Mouse (Mus musculus) megakaryocyte, embryonic 14.5 days (primary cell): ENCODE results near the gene Ccdc87. TPM values are rescaled to one million over a fixed set of nuclear protein-coding genes. Genes with fewer than 3 reads are reported as not detected.
A peak's percentile ranks its signal among the peaks of the same experiment; 100 is the strongest.

ENCODE experiments used
- H3K27me3 ChIP-seq: replicated peaks from 2 replicates; pipeline ENCODE3; 2012; ENCODE audit warnings: inconsistent platforms
- H3K36me3 ChIP-seq: replicated peaks from 2 replicates; pipeline ENCODE3; 2012; ENCODE audit warnings: low read length, inconsistent platforms, mixed read lengths
- H3K4me1 ChIP-seq: 2 replicates; pipeline ENCODE4 v1.6.1; 2012; ENCODE audit warnings: inconsistent platforms
- H3K4me3 ChIP-seq: replicated peaks from 2 replicates; pipeline ENCODE3; 2012; ENCODE audit warnings: moderate library complexity, mild to moderate bottlenecking, inconsistent platforms
- H3K9me3 ChIP-seq: 2 replicates; pipeline ENCODE4 v1.6.1; 2012; ENCODE audit warnings: inconsistent platforms
- FLI1 ChIP-seq: IDR thresholded peaks from 2 replicates; pipeline ENCODE4 v1.6.1; 2012; ENCODE audit warnings: low read length, inconsistent platforms, mixed read lengths
- GATA1 ChIP-seq: IDR thresholded peaks from 3 replicates; pipeline ENCODE4 v1.6.1; 2012; ENCODE audit warnings: mixed read lengths, low read length, inconsistent platforms, borderline replicate concordance
- polyA plus RNA-seq: library from polyadenylated mRNA; stranded (reverse); fragments of >175 nt; gene quantifications from 2 replicates; pipeline ENCODE4 v1.2.3, GENCODE M21; 2012; ENCODE audit warnings: low replicate concordance; ENCODE audit not compliant: insufficient read depth

Ccdc87 gene
- polyA plus RNA-seq, 1 experiment = not detected

DNA sequence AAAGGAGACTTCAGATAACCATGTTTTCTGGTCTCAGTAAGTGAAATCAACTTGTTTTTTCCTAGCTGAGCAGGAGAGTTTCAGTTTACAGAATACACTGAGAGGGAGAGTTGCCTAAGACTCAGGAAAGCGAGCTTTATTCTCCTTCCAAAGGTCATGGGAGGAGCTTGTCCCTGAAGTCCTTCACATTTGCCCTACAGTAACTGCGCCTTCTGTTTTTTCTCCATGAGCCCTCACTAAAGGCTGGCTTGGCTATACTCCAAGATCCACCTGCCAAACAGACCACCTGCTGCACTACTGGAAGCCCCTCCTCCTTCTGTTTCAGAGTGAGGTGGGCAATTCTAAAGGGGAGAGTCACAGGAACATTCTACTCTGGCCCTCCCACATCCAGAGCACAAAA is 3.1 kb upstream of the Ccdc87 start:
- Histone ChIP-seq H3K27me3 (peaks cover 15% of the 10 kb centered on the region), H3K4me3 (no peak overlapping the region), H3K4me1 (peaks cover 42% of the 10 kb centered on the region), H3K36me3 (peaks cover 60% of the 10 kb centered on the region), H3K9me3 (no peaks in the 10 kb centered on the region)
- TF ChIP-seq GATA1 = no peak
- no peak for TF ChIP-seq FLI1

DNA sequence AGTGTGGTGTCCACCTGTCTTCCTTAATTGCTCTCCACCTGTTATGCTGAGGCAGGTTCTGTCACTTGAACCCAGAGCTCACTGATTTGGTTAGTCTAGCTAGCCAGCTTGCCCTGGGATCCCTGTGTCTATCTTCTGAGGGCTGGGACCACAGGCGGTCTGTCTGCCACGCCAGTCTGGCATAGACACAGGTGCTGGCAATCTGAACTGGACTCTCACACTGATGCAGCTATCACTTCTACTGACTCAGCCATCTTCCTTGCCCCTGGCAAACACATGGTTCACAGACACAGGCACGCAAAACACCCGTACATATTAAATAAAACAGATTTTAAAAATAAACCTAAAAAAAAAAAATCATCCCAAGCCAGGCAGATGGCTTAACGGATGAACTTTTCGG is 2.1 kb upstream of the Ccdc87 start:
- no peak for TF ChIP-seq FLI1
- no peak for TF ChIP-seq GATA1
- Histone ChIP-seq H3K4me1 (peaks cover 42% of the 10 kb centered on the region), H3K9me3 (no peaks in the 10 kb centered on the region), H3K4me3 (no peak overlapping the region), H3K36me3 (peaks cover 53% of the 10 kb centered on the region), H3K27me3 (peaks cover 24% of the 10 kb centered on the region)

DNA sequence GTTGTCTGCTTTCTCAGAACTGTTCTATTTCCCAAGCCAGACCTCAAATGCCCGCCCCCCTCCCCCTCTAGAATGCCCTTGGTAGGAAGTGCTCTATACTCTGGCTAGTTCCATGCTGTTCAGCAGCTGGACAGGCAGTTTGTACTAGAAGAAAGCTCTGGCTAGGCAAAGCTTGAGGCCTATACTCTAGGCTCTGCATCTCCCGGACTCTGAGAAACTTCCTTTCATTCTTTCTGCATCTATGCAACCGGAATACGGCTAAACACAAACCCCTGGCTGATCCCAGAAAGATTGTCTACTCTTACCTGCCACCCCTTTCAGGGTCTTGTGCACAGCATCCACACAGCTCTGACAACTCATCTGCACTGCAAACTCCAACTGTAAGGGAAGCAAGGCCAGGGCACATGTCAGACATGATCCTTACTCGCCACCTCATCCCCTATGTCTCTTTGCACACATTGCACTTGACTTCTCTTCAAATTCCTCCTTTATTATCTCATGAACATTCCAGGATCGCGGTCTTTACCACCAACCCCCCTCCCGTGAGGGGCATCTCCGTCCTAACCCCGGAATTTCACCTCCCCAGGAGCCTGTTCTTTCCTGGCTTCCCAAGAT is 533 bp upstream of the Ccdc87 start:
- H3K4me1 ChIP-seq = peaks cover 36% of the 10 kb centered on the region

DNA sequence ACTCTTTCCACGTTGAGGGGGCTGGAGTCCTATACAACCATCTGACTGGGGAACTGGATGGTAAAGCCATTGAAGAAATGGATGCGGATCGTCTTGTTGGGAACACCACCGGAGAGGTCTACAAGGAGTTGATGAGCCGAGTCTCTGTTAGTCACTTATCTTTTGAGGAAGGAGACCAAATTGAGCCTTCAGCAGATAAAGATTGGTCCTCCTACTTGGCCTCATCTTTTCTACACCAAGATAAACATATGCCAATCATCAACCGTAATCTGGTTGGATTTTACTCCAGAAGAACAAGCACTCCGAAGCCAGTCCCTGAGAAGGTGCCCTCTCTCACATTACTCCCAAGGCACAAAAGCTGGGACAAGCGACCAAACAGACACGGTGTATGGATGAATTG is 1.7 kb downstream of the Ccdc87 start:
- no peak for TF ChIP-seq GATA1
- no peak for TF ChIP-seq FLI1
- Histone ChIP-seq H3K36me3 (peaks cover 20% of the 10 kb centered on the region), H3K9me3 (no peaks in the 10 kb centered on the region), H3K27me3 (peaks cover 38% of the 10 kb centered on the region), H3K4me1 (peaks cover 36% of the 10 kb centered on the region), H3K4me3 (no peak overlapping the region)

More for the DNA sequence above, 533 bp upstream of the Ccdc87 start:
- no peaks in the 10 kb centered on the region for H3K9me3 ChIP-seq
- peaks cover 37% of the 10 kb centered on the region for H3K36me3 ChIP-seq
- H3K4me3 ChIP-seq = peak overlapping the region; percentile 96
- peaks cover 31% of the 10 kb centered on the region for H3K27me3 ChIP-seq
- TF ChIP-seq FLI1 = no peak
- no peak for TF ChIP-seq GATA1

DNA sequence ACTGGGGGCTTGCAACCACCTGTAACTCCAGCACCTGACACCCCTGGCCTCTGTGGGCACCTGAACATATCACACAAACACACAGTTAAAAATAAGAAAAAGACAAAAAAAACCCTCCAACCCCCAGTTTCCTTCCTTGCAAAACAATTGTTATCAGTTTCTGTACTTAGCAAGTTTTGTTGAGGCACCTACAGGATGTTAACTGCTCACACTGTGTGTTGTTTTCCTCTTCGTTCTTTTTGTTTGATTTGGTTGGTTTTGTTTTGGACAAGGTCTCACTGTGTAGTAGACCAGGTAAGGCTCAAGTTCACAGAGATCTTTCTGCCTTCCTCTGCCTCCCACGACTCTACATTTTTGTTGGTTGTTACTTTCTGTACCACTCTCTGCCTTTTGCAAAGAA is 3.4 kb downstream of the Ccdc87 start:
- Histone ChIP-seq H3K27me3 (peaks cover 40% of the 10 kb centered on the region), H3K4me3 (no peak overlapping the region), H3K9me3 (no peaks in the 10 kb centered on the region), H3K36me3 (peaks cover 5% of the 10 kb centered on the region), H3K4me1 (peaks cover 29% of the 10 kb centered on the region)
- TF ChIP-seq GATA1 = no peak
- no peak for TF ChIP-seq FLI1

DNA sequence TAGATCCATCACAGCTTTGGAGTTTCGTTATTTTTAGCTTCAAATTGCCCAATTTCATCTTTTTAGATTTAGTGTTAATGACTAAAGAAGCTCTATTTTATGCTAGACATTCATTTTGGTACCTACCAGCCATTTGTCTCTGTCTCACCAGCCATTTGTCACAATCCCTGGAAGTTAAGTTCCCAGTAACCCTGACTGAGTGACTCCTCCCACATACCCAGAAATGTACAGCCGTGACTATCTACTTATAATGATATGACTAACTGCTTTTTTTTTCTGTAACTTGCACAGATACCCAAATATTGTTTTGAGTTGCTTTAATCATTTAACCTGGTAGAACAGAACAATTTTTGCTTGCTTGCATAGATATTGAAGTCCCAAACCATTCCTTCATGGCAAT is 6.7 kb downstream of the Ccdc87 start:
- H3K9me3 ChIP-seq = no peaks in the 10 kb centered on the region
- TF ChIP-seq FLI1 = no peak
- TF ChIP-seq GATA1 = no peak
- H3K4me3 ChIP-seq = no peak overlapping the region
- no peaks in the 10 kb centered on the region for H3K36me3 ChIP-seq
- H3K27me3 ChIP-seq = peaks cover 47% of the 10 kb centered on the region
- peaks cover 3% of the 10 kb centered on the region; the same call in 1 of the 2 replicates for H3K4me1 ChIP-seq

DNA sequence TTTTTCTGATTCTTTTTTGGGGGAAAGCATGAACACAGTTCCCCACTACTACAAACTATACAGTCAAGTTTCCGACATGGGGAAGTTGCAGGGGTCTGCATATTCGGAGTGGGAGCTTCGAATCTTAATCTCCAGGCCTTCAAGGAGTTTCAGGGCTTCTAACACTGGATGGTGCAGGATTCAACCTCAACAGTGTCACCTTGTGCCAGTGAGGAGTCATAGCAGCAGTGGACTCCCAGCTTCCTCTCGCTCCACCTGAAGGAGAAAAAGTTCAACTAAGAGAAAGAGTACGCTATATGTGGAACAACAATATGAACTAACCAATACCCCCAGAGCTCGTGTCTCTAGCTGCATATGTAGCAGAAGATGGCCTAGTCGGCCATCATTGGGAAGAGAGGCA is 8.3 kb downstream of the Ccdc87 start:
- Histone ChIP-seq H3K27me3 (peaks cover 35% of the 10 kb centered on the region), H3K36me3 (no peaks in the 10 kb centered on the region), H3K9me3 (no peaks in the 10 kb centered on the region), H3K4me1 (peaks cover 3% of the 10 kb centered on the region; the same call in 1 of the 2 replicates), H3K4me3 (no peak overlapping the region)
- TF ChIP-seq FLI1 (no peak), GATA1 (no peak)

DNA sequence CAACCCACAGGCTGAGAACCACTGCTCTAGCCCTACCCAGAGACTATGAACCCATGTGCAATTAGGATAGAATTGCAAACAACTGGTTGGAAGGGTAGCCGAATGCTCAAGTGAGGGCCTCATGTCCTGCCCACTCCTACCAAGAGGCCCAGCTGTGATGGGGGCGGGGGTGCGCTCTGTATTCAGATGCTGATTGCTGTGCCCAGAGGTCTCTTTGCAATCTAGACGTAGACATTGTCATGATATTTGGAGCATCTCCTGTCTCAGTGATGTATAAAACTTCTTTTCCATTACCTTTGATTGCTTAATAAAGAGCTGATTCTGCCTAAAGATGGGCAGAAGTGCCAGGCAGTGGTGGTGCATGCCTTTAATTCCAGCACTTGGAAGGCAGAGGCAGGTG is 10.6 kb downstream of the Ccdc87 start:
- peaks cover 45% of the 10 kb centered on the region for H3K27me3 ChIP-seq
- TF ChIP-seq GATA1 (no peak), FLI1 (no peak)
- peaks cover 4% of the 10 kb centered on the region; the same call in 1 of the 2 replicates for H3K4me1 ChIP-seq
- no peaks in the 10 kb centered on the region for H3K9me3 ChIP-seq
- H3K36me3 ChIP-seq = no peaks in the 10 kb centered on the region
- H3K4me3 ChIP-seq = no peak overlapping the region

DNA sequence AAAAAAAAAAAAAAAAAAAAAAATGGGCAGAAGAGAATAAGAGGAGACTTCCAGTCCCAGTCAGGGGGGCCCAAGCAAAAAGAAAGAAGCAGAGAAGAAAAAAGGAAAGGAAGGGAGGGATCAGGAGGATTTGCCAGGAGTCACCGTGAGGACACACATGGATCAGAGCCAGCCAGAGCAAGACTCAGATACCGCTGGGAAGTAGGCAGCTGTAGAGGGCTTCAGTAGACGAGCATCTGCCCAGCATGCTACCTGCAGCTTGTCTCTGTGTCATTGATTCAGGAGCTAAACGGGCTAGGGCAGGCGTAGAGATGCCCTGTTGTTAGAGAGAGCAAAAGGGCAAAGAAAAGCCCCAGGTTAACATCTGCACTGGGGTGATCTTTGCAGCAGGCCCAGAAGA is 11.1 kb downstream of the Ccdc87 start:
- Histone ChIP-seq H3K4me3 (no peak overlapping the region), H3K9me3 (no peaks in the 10 kb centered on the region), H3K36me3 (no peaks in the 10 kb centered on the region), H3K27me3 (peaks cover 48% of the 10 kb centered on the region), H3K4me1 (peaks cover 8% of the 10 kb centered on the region)
- TF ChIP-seq GATA1 = no peak
- TF ChIP-seq FLI1 = no peak

DNA sequence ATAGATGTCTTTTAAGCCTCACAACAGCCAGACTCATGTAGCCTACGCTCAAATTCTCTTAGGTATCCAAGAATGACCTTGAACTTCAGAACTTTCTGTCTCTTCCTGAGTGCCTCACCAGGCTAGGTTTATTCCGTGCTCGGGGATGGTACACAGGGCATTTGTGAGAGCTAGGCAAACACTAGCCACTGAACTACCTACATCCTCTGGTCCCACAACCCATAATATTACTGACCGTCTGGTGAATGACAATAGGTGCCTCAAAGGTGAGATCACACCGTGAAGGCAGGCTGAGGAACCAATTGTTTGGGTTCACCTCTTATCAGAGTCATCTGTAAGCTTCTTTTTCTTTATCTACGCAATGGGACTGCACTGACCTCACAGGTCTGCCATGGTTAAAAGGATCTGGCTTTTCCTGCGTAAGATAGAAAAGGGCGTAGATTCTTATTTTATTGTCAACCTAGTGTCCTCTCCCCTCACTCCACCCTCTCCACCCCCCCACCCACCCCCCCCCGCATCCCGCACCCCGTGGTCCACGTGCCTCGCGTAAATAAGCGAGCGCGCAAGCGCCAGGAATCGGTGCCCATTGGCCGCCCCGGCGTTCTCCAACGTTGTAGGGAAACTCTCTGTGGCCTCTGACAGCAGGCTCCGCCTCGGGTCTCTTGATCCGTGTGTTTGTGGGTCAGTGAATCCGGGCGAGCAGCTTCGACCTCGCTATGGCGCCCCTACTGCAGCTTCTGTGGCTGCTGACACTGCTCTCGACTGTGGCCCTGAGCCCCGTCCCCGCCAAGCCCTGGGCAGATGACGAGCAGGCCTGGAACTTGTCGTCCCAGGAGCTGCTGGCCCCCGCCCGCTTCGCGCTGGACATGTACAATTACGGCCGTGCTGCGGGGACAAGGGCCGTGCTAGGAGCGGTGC is 15.6 kb downstream of the Ccdc87 start, which contains the start of gene Ctsf:
Ctsf (plus strand) TSS at position 579 of the 918 bp plus-strand sequence.
- Histone ChIP-seq H3K4me1 (peaks cover 12% of the 10 kb centered on the region), H3K4me3 (peak within 1 kb of the TSS; percentile 90), H3K27me3 (peaks cover 73% of the 10 kb centered on the region), H3K36me3 (no peaks in the 10 kb centered on the region), H3K9me3 (no peaks in the 10 kb centered on the region)
- no peak for TF ChIP-seq GATA1
